Mouse (Mus musculus) hindbrain, postnatal 0 days (tissue): ENCODE measurements around the gene Neo1. TPM values are rescaled to one million over a fixed set of nuclear protein-coding genes. Genes with fewer than 3 reads are reported as not detected.
A peak's percentile ranks its signal among the peaks of the same experiment; 100 is the strongest.
"Not testable (repeated sequence)": the region's sequence is repeated elsewhere in the genome, so short reads cannot be mapped to it uniquely, and the experiment has no call there.

Experiments used
- ATAC-seq: fragments of 200-750 bp; cut with Nextera tagmentation; 2 replicates; pipeline ENCODE4 v1.8.0; 2017; ENCODE audit warnings: mild to moderate bottlenecking, moderate TSS enrichment, moderate library complexity
- DNase-seq: peaks from one replicate; pipeline ENCODE4 v3.0.0-alpha.2; 2015; ENCODE audit warnings: low spot score
- H3K27ac ChIP-seq: fragments of 300-500 bp; sonication (generic); 2 replicates; pipeline ENCODE4 v1.5.1; 2014; ENCODE audit warnings: mild to moderate bottlenecking
- H3K27me3 ChIP-seq: fragments of 300-500 bp; sonication (generic); 2 replicates; pipeline ENCODE4 v1.6.1; 2014; ENCODE audit warnings: low read length, mixed read lengths; ENCODE audit not compliant: insufficient read depth
- H3K36me3 ChIP-seq: fragments of 300-500 bp; sonication (generic); 2 replicates; pipeline ENCODE4 v1.6.1; 2014; ENCODE audit warnings: low read length, mixed read lengths; ENCODE audit not compliant: insufficient read depth
- H3K4me1 ChIP-seq: fragments of 300-500 bp; sonication (generic); 2 replicates; pipeline ENCODE4 v1.6.1; 2014; ENCODE audit warnings: antibody characterized with exemption, low read length, mixed read lengths; ENCODE audit not compliant: insufficient read depth
- H3K4me2 ChIP-seq: fragments of 300-500 bp; sonication (generic); 2 replicates; pipeline ENCODE4 v1.6.1; 2014; ENCODE audit warnings: low read depth, mild to moderate bottlenecking, low read length, moderate library complexity, mixed read lengths
- H3K4me3 ChIP-seq: fragments of 300-500 bp; sonication (generic); 2 replicates; pipeline ENCODE4 v1.5.1; 2014; ENCODE audit warnings: low read length
- H3K9ac ChIP-seq: fragments of 300-500 bp; sonication (generic); replicated peaks from 2 replicates; pipeline ENCODE4 v1.6.1; 2014; ENCODE audit warnings: mild to moderate bottlenecking, low read length, moderate library complexity, mixed read lengths
- H3K9me3 ChIP-seq: fragments of 300-500 bp; sonication (generic); 2 replicates; pipeline ENCODE4 v1.6.1; 2016; ENCODE audit warnings: low read length, mixed read lengths
- CTCF ChIP-seq: IDR thresholded peaks from 2 replicates; pipeline ENCODE4 v1.5.1; 2016; ENCODE audit warnings: antibody characterized with exemption, control low read depth, low read depth
- WGBS: fragments of 180-500 bp; shearing (Covaris S2); extraction: QIAGEN DNeasy Blood & Tissue Kit; methylation state at CpG from one replicate; pipeline ENCODE4 v1.1.7; 2014; 5-methylcytosine and 5-hydroxymethylcytosine counted together
- polyA plus RNA-seq: library from polyadenylated mRNA; unstranded; fragments of >200 nt; fragmentation: Nextera tagmentation; extraction: Ambion mirVana; gene quantifications from 2 replicates; pipeline ENCODE4 v1.2.1, GENCODE M21; 2015
- total RNA-seq: library from RNA; depleted of rRNA; stranded (reverse); fragments of >200 nt; gene quantifications from 2 replicates; pipeline ENCODE4 v1.2.3, GENCODE M21; 2014

Gene Neo1
- total and polyA plus RNA-seq, 2 experiments from 2014 or later = 38.7 to 160 TPM

DNA sequence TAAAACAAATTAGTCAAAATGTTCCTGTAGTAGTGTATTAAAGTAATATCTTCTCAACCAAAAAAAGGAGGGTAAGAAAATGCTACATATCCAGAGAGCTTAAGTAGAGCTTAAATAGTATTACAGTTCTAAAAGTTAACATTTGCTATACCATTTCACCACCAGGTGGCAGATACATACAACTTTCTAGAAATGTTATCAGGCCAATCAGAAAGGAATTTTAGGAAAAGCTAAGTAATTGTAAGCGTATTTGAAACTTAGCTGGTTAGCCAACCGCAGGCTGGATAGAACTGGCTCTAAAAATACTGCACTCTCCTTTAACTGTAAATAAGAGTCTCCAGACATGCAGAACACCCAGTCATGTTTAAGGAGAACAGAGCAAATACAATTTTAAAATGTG, 22.9 kb downstream of the Neo1 start:
- H3K36me3 ChIP-seq = no peaks in the 10 kb centered on the region
- H3K27me3 ChIP-seq = no peaks in the 10 kb centered on the region
- peak; percentile 91 for DNase-seq
- 10% methylated on average over 2 of the region's 2 CpGs for WGBS
- no peaks in the 10 kb centered on the region for H3K9me3 ChIP-seq
- H3K4me1 ChIP-seq = no peaks in the 10 kb centered on the region
- H3K4me3 ChIP-seq = no peak overlapping the region
- no peak overlapping the region for H3K27ac ChIP-seq
- H3K9ac ChIP-seq = no peak overlapping the region
- peak; percentile 77 for TF ChIP-seq CTCF
- no peak for ATAC-seq
- H3K4me2 ChIP-seq = no peak overlapping the region

DNA sequence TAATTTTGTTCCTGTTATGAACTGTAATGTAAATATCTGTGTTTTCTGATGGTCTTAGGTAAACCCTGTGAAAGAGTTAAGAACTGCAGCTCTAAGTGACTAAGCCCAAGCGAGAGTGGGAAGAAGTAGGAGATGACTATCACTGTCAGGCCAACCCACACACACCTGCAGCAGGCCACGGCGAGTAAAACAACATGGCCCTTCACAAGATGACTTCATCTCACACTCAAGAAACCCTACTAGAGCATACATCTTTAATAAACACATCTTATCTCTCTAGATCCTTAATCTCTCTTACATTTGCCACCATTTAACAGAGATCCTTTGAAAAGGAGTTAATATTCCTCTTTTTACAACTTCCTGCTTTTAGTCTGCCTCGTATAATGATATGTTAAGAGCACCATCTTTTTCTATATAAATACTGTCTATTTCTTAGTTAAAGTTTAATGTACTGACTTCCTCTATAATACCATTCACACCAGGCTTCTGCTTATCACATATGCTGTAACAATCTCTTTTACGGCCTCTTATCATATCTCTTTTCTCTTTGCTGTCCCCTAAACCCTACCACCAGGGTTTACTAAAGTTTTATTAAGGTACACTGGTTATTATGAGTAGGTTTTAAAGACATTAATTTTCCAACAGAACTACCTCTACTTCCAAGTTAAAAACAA, 46.8 kb downstream of the Neo1 start:
- Histone ChIP-seq H3K4me3 (no peak overlapping the region), H3K9me3 (no peaks in the 10 kb centered on the region), H3K27ac (no peak overlapping the region), H3K36me3 (peaks cover 5% of the 10 kb centered on the region; the same call in 1 of the 2 replicates), H3K9ac (no peak overlapping the region), H3K4me1 (no peaks in the 10 kb centered on the region), H3K27me3 (no peaks in the 10 kb centered on the region), H3K4me2 (no peak overlapping the region)
- no peak for ATAC-seq
- 91% methylated on average over 5 of the region's 5 CpGs for WGBS
- no peak for DNase-seq
- TF ChIP-seq CTCF = no peak

DNA sequence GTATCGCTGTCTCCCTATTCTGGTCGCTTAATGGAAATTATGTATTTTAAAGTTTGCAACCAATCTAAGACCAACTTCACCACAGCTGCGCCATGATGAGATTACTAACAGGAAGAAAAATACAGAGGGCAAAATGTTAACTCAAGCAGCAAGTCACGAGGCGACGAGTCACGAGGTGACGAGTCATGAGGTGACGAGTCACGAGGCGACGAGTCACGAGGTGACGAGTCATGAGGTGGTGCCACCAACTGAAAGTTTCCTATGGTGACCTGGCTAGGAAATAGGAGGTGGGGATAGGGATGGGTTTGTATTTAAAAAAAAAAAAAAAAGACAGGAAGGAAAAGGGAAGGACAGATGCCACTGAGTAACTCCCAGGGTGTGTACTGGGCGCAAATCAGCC, 57.2 kb downstream of the Neo1 start:
- Histone ChIP-seq H3K4me2 (no peak overlapping the region), H3K4me3 (no peak overlapping the region), H3K9me3 (no peaks in the 10 kb centered on the region), H3K36me3 (peaks cover 9% of the 10 kb centered on the region), H3K27me3 (no peaks in the 10 kb centered on the region), H3K27ac (no peak overlapping the region), H3K4me1 (no peaks in the 10 kb centered on the region), H3K9ac (no peak overlapping the region)
- 89% methylated on average over 15 of the region's 15 CpGs for WGBS
- TF ChIP-seq CTCF = no peak
- DNase-seq (no peak), ATAC-seq (no peak)

DNA sequence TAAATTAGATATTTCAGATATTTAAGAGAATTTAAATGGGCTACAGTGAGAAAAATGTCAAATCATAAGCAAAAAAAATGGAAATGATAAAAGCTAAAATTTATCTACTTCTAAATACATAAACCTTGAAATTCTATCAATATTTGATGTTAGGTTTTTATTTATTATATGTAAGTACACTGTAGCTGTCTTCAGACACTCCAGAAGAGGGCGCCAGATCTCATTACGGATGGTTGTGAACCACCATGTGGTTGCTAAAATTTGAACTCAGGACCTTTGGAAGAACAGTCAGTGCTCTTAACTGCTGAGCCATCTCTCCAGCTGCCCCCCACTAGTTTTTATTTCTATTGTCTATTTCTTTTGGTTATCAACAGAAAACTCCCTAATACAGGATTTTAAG, 65.1 kb downstream of the Neo1 start:
- not testable (repeated sequence) for H3K36me3 ChIP-seq, H3K4me1 ChIP-seq, DNase-seq, H3K4me2 ChIP-seq, H3K4me3 ChIP-seq, H3K27me3 ChIP-seq, ATAC-seq, H3K27ac ChIP-seq, H3K9me3 ChIP-seq, H3K9ac ChIP-seq
- 88% methylated on average over 2 of the region's 2 CpGs for WGBS

DNA sequence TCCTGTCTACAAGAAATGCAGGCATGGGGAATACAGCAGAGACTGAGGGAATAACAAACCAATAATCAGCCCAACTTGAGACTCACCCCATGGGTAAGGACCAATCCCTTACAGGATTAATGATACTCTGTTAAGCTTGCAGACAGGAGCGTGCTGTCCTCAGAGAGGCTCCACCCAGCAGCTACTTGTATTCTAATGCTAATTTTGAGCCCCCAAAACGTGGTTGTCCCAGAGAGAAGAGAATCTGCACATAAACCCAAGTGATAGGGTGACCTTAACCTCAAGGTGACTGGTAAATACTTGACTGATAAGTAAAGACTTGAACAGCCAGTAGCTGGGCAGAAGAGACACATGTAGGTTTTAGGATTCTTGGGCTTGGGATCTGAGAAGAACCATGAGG, 68.9 kb downstream of the Neo1 start:
- no peaks in the 10 kb centered on the region for H3K36me3 ChIP-seq
- H3K9ac ChIP-seq = no peak overlapping the region
- H3K9me3 ChIP-seq = no peaks in the 10 kb centered on the region
- H3K4me3 ChIP-seq = no peak overlapping the region
- no peak overlapping the region for H3K27ac ChIP-seq
- no peak for ATAC-seq
- no peak for DNase-seq
- no peak for TF ChIP-seq CTCF
- whole genome bisulfite sequencing = 37% methylated on average over 2 of the region's 2 CpGs
- no peaks in the 10 kb centered on the region for H3K4me1 ChIP-seq
- H3K4me2 ChIP-seq = no peak overlapping the region
- H3K27me3 ChIP-seq = no peaks in the 10 kb centered on the region

DNA sequence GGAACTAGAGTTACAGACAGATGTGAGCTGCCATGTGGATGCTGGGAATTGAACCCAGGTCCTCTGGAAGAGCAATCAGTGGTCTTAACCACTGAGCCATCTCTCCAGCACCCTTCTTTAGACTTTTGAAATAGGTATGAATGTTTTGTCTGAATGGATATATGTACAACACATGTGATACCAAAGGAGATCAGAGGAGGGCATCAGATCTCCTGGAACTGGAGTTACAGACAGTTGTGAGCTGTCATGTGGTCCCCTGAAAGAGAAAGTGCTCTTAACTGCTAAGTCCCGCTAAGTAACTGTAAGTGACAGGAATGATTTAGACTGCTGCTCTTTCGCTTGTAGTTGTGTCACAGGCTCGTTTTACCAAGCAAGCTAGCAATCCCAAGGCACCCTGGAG, 80.7 kb downstream of the Neo1 start:
- peak; percentile 17; the same call in 1 of the 2 replicates for TF ChIP-seq CTCF
- Histone ChIP-seq H3K27ac (no peak overlapping the region), H3K4me1 (no peaks in the 10 kb centered on the region), H3K27me3 (no peaks in the 10 kb centered on the region), H3K4me2 (no peak overlapping the region), H3K9ac (no peak overlapping the region), H3K36me3 (peaks cover 8% of the 10 kb centered on the region; the same call in 1 of the 2 replicates), H3K9me3 (no peaks in the 10 kb centered on the region), H3K4me3 (no peak overlapping the region)
- peak; percentile 7 for DNase-seq
- no peak for ATAC-seq
- 72% methylated on average over 3 of the region's 3 CpGs for WGBS

DNA sequence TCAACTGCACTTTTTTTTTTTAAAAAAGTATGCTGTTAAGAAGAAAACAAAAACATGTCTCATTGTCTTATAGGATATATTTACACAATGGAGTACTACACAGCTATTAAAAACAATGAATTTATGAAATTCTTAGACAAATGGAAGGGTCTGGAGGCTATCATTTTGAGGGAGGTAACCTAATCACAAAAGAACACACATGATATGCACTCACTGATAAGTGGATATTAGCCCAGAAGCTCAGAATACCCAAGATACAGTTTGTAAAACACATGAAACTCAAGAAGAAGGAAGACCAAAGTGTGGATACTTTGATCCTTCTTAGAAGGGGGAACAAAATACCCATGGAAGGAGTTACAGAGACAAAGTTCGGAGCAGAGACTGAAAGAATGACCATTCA, 90.3 kb downstream of the Neo1 start:
- H3K4me3 ChIP-seq, H3K9me3 ChIP-seq, H3K27ac ChIP-seq, ATAC-seq, H3K27me3 ChIP-seq, H3K9ac ChIP-seq, H3K4me1 ChIP-seq, H3K4me2 ChIP-seq, DNase-seq, H3K36me3 ChIP-seq: not testable (repeated sequence)
- 100% methylated on average over 1 of the region's 1 CpGs for WGBS
